Mouse (Mus musculus) fat pad, adult 2 months (tissue): ENCODE measurements around the gene Minpp1.
"Not testable (repeated sequence)": the region's sequence is repeated elsewhere in the genome, so short reads cannot be mapped to it uniquely, and the experiment has no call there.

ENCODE experiments used
- DNase-seq: peaks from one replicate; pipeline ENCODE4 v3.0.0-alpha.2; 2011; ENCODE audit warnings: low read depth, low spot score; ENCODE audit errors: extremely low read depth

The Minpp1 gene

DNA sequence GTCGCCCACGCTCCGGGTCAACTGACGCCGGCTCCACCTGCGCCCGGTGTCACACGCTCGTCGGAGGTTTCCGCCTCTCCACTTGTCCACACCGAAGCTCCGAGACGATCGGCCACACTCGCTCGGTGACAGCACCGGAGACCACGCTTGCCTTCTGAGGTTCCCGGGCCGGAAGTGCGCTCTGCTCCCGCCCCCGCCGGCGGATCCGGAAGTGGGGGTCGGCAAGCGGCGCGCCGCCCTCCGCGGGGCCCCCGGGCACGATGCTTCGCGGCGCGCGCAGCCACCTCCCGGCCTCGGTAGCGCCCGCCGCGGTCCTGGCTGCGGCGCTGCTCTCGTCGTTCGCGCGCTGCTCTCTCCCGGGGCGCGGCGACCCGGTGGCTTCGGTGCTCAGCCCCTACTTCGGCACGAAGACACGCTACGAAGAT lies at the start of gene Minpp1:
Minpp1 (plus strand) TSS at position 89 of the 425 bp plus-strand sequence.
- no peak for DNase-seq

DNA sequence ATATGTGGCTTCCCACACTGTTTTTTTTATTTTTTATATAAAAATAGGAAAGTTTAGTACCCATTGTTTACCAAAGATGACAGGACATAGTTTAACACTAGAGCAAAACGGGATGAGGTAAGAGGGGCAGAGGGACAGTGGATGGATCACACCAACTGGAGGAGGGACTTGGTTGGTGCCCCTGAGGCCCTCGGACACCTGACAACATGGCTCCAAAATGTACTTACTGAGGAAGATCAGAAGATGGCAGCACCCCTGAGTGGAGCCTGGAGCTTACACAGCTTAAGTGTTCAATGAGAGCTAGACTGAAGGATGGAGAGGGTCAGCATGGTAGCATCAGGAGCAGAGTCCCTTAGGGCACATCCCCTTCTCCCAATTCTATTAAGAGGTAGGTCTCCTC lies 46.2 kb upstream of the Minpp1 start:
- DNase-seq: no peak

DNA sequence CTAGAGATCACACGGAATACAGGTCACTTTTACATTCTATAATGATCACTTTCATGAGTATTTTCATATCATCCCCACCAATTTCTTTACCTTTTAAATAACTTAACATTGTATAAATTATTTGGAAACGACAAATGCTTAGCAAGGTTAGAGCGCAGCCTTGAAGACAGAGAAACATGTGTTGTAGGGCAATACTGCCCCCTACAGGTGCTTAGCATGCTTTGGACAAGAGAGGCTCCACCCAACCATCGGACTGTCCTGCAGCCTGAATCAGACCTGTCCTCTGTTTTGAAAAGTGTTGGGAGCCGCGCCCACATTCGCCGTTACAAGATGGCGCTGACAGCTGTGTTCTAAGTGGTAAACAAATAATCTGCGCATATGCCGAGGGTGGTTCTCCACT lies 44.0 kb upstream of the Minpp1 start:
- DNase-seq: no peak

DNA sequence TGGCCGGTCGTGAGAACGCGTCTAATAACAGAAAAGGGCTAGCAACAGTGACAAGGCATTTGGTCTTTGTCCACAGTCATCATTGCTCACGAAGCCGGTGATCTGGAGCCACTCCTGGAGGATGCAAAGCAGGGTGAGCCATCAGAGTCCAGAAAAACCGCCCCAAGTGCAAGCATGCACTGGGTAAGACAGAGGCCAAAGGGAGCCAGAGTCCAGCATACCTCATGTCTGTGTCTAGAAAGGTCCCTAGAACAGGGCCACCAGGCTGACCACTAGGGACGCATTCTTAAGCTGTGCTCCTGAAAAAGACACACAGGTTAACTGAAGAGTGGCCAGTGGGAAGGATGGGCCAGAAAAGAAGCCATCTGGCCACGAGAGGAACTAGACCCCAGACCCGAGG lies 36.6 kb upstream of the Minpp1 start:
- no peak for DNase-seq

GRCm38 (mm10) chr19:32452231-32452630 lies 33.3 kb upstream of the Minpp1 start:
- DNase-seq: no peak

GRCm38 (mm10) chr19:32456744-32457143 lies 28.8 kb upstream of the Minpp1 start:
- DNase-seq: no peak

GRCm38 (mm10) chr19:32457631-32458030 lies 27.9 kb upstream of the Minpp1 start:
- DNase-seq: not testable (repeated sequence)

DNA sequence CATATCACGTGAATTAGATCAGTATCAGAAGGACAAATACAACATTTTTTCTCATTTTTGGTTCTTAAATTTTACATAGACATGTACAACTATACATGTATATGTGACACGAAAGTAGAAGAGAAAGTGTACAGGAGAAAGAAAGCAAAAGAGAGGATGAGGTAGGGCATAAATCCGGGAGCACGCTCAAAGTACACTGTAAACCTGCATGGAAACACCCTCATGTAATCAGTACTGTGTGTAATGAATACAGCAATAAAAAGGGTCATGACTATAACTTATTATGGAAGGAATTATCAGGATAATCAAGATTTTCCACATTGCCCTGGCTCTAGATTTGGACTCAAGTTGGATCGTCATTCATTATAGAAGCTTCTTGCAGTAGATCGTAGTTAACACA lies 22.5 kb upstream of the Minpp1 start:
- no peak for DNase-seq

- no peak for DNase-seq
These were observed 20.3 kb upstream of the Minpp1 start for GRCm38 (mm10) chr19:32465228-32465627.

GRCm38 (mm10) chr19:32466478-32466877 lies 19.1 kb upstream of the Minpp1 start, which contains the start of gene Rpl9-ps6:
Gene Rpl9-ps6, minus strand, starts transcription at chr19:32466578.
- no peak for DNase-seq

DNA sequence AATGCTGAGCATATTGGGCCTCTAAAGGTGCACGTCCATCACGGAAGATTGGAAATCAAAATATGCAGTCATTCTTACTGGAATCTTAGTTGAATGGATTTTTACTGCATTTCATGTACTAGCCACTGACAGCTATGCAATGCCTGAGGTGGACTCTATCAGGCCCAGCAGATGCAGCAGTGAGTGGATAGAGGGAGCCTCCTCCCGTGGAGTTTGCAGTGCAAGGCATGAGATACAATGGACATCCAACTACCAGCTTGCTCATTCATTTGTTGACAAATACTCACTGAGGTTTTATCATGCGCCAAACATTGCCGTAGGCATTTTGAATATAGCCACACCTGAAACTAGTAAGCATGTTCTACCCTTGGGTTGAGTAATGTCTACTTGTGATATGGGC lies 18.2 kb upstream of the Minpp1 start:
- no peak for DNase-seq

- no peak for DNase-seq
These were observed 15.5 kb upstream of the Minpp1 start for GRCm38 (mm10) chr19:32470059-32470497.

GRCm38 (mm10) chr19:32470570-32471263 lies 14.9 kb upstream of the Minpp1 start:
- no peak for DNase-seq

- no peak for DNase-seq
These were observed 9.4 kb upstream of the Minpp1 start for GRCm38 (mm10) chr19:32476016-32476711.

DNA sequence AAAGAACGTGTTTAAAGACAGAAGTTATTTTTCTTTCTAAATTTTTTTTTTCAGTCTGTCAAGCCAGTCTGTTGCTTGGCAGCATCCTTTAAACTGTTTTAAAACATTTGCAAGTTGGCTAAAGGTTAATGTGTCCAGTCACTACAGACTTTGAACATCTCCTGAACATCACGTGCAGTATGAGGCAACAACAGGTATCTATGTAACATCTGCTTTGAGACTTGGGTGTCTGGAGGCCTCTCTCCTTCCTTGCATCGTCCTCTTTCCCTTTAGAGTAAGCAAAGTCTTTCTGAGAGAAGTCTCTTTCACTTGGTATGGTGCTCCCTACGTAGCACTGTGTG lies 8.9 kb upstream of the Minpp1 start:
- DNase-seq: no peak

DNA sequence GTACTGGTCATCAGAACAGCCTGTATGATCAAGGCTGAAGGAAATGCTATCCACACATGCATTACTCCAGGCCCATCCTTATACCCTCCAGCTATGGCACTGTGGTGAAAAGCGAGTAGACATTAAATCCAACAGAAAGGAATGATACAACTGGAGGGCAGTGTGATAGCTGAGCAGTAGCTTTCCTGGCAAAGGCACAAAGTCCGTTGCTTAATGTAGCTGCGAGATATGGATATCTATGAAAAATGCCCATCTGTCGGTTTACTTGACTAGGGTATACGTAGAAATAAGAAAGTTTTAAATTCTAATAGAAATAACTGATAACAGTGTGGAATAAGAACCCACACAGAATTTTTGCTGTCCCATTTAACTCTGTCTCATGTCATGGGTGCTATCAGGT lies 5.3 kb upstream of the Minpp1 start:
- DNase-seq: no peak

GRCm38 (mm10) chr19:32480791-32481442 lies 4.7 kb upstream of the Minpp1 start:
- no peak for DNase-seq

GRCm38 (mm10) chr19:32481511-32481910 lies 4.1 kb upstream of the Minpp1 start:
- DNase-seq: no peak

GRCm38 (mm10) chr19:32484941-32485660 lies 468 bp upstream of the Minpp1 start:
- DNase-seq: no peak

DNA sequence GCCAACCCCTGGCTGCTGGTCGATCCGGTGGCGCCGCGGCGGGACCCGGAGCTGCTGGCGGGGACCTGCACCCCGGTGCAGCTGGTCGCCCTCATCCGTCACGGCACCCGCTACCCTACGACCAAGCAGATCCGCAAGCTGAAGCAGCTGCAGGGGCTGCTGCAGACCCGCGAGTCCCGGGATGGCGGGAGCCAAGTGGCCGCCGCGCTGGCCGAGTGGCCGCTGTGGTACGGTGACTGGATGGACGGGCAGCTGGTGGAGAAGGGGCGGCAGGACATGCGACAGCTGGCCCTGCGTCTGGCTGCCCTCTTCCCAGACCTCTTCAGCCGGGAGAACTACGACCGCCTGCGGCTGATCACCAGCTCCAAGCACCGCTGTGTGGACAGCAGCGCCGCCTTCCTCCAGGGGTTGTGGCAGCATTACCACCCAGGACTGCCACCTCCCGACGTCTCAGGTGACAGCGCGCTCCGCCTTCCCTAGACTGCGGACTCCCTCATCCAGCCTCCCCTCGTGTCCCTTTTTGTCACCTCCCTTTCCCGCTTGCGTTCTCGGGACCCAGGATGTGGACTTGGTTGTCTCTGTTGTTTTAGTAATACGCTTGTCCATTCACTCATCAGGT lies 646 bp downstream of the Minpp1 start:
- not testable (repeated sequence) for DNase-seq
